Comparison of ENCODE assay signal across 15 mouse cellular contexts in genomic region chr19:24393920-24394319, GRCm38 (mm10).
DNase-seq lines count a peak whose midpoint lies in the region; TF ChIP-seq lines count a peak whose summit lies in the region.
"Had no signal": no experiment of that assay in that cellular context is flagged by ENCODE, and none has a peak within 500 bp of the region (broad histone marks: within the 10 kb centered on the region; RNA-seq: fewer than 3 reads in every experiment).

No protein-coding gene starts in this region.

- no peaks in the 10 kb centered on the region for H3K36me3 ChIP-seq in heart, adult 2 months (ENCODE audit: control insufficient read depth, insufficient read depth, low read length)
- H3K36me3 ChIP-seq: embryonic facial prominence, embryonic 13.5 days; forebrain, embryonic 12.5 days had no signal

- H3K4me1 ChIP-seq in heart, adult 2 months (ENCODE audit: control insufficient read depth, insufficient read depth, low read length): no peaks in the 10 kb centered on the region
- H3K4me1 ChIP-seq: embryonic facial prominence, embryonic 13.5 days; forebrain, embryonic 12.5 days had no signal

- H3K9ac ChIP-seq in heart, adult 2 months (ENCODE audit: low read depth, low read length): no peak overlapping the region
- H3K9ac ChIP-seq: embryonic facial prominence, embryonic 13.5 days; forebrain, embryonic 12.5 days; heart, embryonic 13.5 days had no signal

- H3K27ac ChIP-seq in heart, adult 2 months: no peak overlapping the region
- H3K27ac ChIP-seq: embryonic facial prominence, embryonic 13.5 days; forebrain, embryonic 12.5 days; heart, embryonic 13.5 days had no signal

- no peak for TF ChIP-seq CTCF in heart, adult 2 months (IDR thresholded peaks at IDR 0.05)

- peak; percentile 17 for DNase-seq in adrenal gland, postnatal 25 days
- no peak for DNase-seq in adrenal gland, adult 18-20 months (ENCODE audit: low spot score in 2 of 2)
- peak; percentile 31 for DNase-seq in cerebellum, adult 11-12 months
- peak; percentile 62 for DNase-seq in cerebellum, adult 9-10 months
- peak; percentile 59 to 63 for DNase-seq in cerebellum, postnatal 36 days
- no peak for DNase-seq in lung, postnatal 14 days
- DNase-seq in heart, adult 2 months: no peak
- DNase-seq: adrenal gland, postnatal 10 days; B cell, adult 2 months; gastrocnemius, postnatal 10 days; heart, postnatal 36 days; kidney, adult 11 months had no signal

- no peaks in the 10 kb centered on the region for H3K27me3 ChIP-seq in heart, adult 2 months (ENCODE audit: control insufficient read depth, insufficient read depth, low read length)
- H3K27me3 ChIP-seq: embryonic facial prominence, embryonic 13.5 days; forebrain, embryonic 12.5 days; heart, embryonic 13.5 days had no signal

- no peak overlapping the region for H3K4me3 ChIP-seq in heart, adult 2 months
- H3K4me3 ChIP-seq: embryonic facial prominence, embryonic 13.5 days; forebrain, embryonic 12.5 days; heart, embryonic 13.5 days had no signal

- intact Hi-C loops in heart, adult 2 months (cut with DNase I): no loop called here

- TF ChIP-seq EP300 in heart, adult 2 months (IDR thresholded peaks at IDR 0.05; ENCODE audit: insufficient read depth, low read depth, low read length): no peak

- WGBS in heart, adult 2 months: 74% methylated on average over 2 of the region's 2 CpGs

- no peaks in the 10 kb centered on the region for H3K79me2 ChIP-seq in heart, adult 2 months (replicated peaks; ENCODE audit: control insufficient read depth, insufficient read depth, low read length)

- no peak for TF ChIP-seq POLR2A in heart, adult 2 months (IDR thresholded peaks at IDR 0.05; ENCODE audit: insufficient read depth, low read depth, low read length)

Comparison
In these comparisons a context has a peak if more than half of its experiments do, and no peak if none do; other contexts are left out.
1. DNase-seq: peak in adrenal gland, postnatal 25 days (single experiment), cerebellum, adult 11-12 months (single experiment), cerebellum, adult 9-10 months (single experiment) and cerebellum, postnatal 36 days (2 of 2); none in adrenal gland, adult 18-20 months (0 of 2), lung, postnatal 14 days (single experiment) and heart, adult 2 months (0 of 2).